Mouse (Mus musculus) embryonic fibroblast, embryonic 13.5 days (primary cell): ENCODE data around the gene Odf2.

Experiments used
- CTCF ChIP-seq: IDR thresholded peaks from 2 replicates; pipeline ENCODE4 v1.5.1; 2011; ENCODE audit warnings: mild to moderate bottlenecking, control low read depth, low read length, moderate library complexity, borderline replicate concordance; ENCODE audit not compliant: insufficient read depth
- POLR2A ChIP-seq: IDR thresholded peaks from 2 replicates; pipeline ENCODE4 v1.6.1; 2011; ENCODE audit warnings: low read depth, mild to moderate bottlenecking, control low read depth, low read length, moderate library complexity

- TF ChIP-seq CTCF (no peak), POLR2A (no peak)
Measured at GRCm38 (mm10) chr2:29922011-29922410, 33.0 kb downstream of the Odf2 start.
